Mouse (Mus musculus) embryonic fibroblast, embryonic 13.5 days (primary cell): ENCODE measurements around the gene Drg1.

Experiments used
- CTCF ChIP-seq: IDR thresholded peaks from 2 replicates; pipeline ENCODE4 v1.5.1; 2011; ENCODE audit warnings: mild to moderate bottlenecking, control low read depth, low read length, moderate library complexity, borderline replicate concordance; ENCODE audit not compliant: insufficient read depth
- POLR2A ChIP-seq: IDR thresholded peaks from 2 replicates; pipeline ENCODE4 v1.6.1; 2011; ENCODE audit warnings: low read depth, mild to moderate bottlenecking, control low read depth, low read length, moderate library complexity

GRCm38 (mm10) chr11:3313294-3313693 is 47.1 kb upstream of the Drg1 start:
- TF ChIP-seq CTCF (no peak), POLR2A (no peak)
